Mouse (Mus musculus) gastrocnemius, postnatal 4 days (tissue): ENCODE results near the gene Ift122. TPM values are rescaled to one million over a fixed set of nuclear protein-coding genes. Genes with fewer than 3 reads are reported as not detected.
A peak's percentile ranks its signal among the peaks of the same experiment; 100 is the strongest.

Source experiments
- DNase-seq, 2 experiments: peaks; one replicate each; pipeline ENCODE4 v3.0.0; 2021 to 2022; ENCODE audit warnings: low spot score in 2 of 2, mixed read lengths in 2 of 2
- total RNA-seq, 2 experiments: library from RNA; stranded (reverse); gene quantifications; 2 replicates each; pipeline ENCODE4 v1.2.3; 2021

Gene Ift122
- total RNA-seq, 2 experiments from 2014 or later = 16.7 to 18.6 TPM

GRCm38 (mm10) chr6:115956922-115957601 is 103.8 kb downstream of the Ift122 start:
- DNase-seq = peak in 1 of 2 experiments; percentile 60

GRCm38 (mm10) chr6:115957681-115958080 is 104.4 kb downstream of the Ift122 start:
- DNase-seq = no peak

GRCm38 (mm10) chr6:115958445-115958844 is 105.2 kb downstream of the Ift122 start:
- DNase-seq = no peak

- DNase-seq = peak; percentile 67 to 84
These were observed 106.0 kb downstream of the Ift122 start for GRCm38 (mm10) chr6:115959151-115959691.

- DNase-seq = no peak
These were observed 107.1 kb downstream of the Ift122 start for GRCm38 (mm10) chr6:115960322-115960721.

GRCm38 (mm10) chr6:115961743-115962142 is 108.5 kb downstream of the Ift122 start:
- no peak for DNase-seq

- no peak for DNase-seq
These were observed 109.3 kb downstream of the Ift122 start for GRCm38 (mm10) chr6:115962439-115963085.

GRCm38 (mm10) chr6:115963656-115964055 is 110.4 kb downstream of the Ift122 start:
- DNase-seq = no peak

- DNase-seq = no peak
These were observed 113.1 kb downstream of the Ift122 start for GRCm38 (mm10) chr6:115966227-115966966.

- no peak for DNase-seq
These were observed 114.1 kb downstream of the Ift122 start for GRCm38 (mm10) chr6:115967291-115967880.

- DNase-seq = no peak
These were observed 114.8 kb downstream of the Ift122 start for GRCm38 (mm10) chr6:115968086-115968485.

- DNase-seq = no peak
These were observed 115.4 kb downstream of the Ift122 start for GRCm38 (mm10) chr6:115968700-115969099.

GRCm38 (mm10) chr6:115969103-115969502 is 115.8 kb downstream of the Ift122 start:
- DNase-seq = no peak

GRCm38 (mm10) chr6:115969952-115970351 is 116.7 kb downstream of the Ift122 start:
- DNase-seq = no peak

GRCm38 (mm10) chr6:115971273-115972060 is 118.2 kb downstream of the Ift122 start:
- DNase-seq = no peak

GRCm38 (mm10) chr6:115972083-115972764 is 119.0 kb downstream of the Ift122 start:
- DNase-seq = no peak

GRCm38 (mm10) chr6:115973139-115973875 is 120.0 kb downstream of the Ift122 start:
- DNase-seq = no peak

- no peak for DNase-seq
These were observed 120.8 kb downstream of the Ift122 start for GRCm38 (mm10) chr6:115973881-115974662.
